Mouse (Mus musculus): ENCODE data around the gene Cog5.

GRCm38 (mm10) chr12:31939026-31939425 lies 284.4 kb downstream of the Cog5 start:
- TF ChIP-seq CTCF (IDR thresholded peaks at IDR 0.05; ENCODE audit: extremely low read depth, insufficient read length, insufficient replicate concordance, low read depth, low read length) (no peak), POLR2A (IDR thresholded peaks at IDR 0.05; ENCODE audit: low read depth, low read length) (no peak)

All from small intestine, adult 2 months (tissue).